ENCODE assay signal across 26 mouse cellular contexts in the genomic region with DNA sequence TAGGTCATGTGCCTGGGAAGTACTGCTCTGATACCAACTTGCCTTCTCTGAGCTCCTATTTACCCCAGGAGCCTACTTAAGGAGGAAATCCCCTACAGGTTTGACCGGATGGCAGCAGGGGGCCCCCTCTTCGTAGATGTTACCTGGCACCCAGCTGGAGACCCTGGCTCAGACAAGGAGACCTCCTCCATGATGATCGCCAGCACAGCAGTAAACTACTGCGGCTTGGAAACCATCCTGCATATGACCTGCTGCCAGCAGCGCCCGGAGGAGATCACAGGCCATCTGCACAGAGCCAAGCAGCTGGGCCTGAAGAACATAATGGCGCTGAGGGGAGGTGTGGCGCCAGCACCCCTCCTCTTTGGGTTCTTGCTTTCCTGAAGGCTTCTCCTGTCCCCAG. TPM values are rescaled to one million over a fixed set of nuclear protein-coding genes. Genes with fewer than 3 reads are reported as not detected.
DNase-seq lines count a peak whose midpoint lies in the region; ATAC-seq and TF ChIP-seq lines count a peak whose summit lies in the region.
"Not testable (repeated sequence)": the region's sequence is repeated elsewhere in the genome, so short reads cannot be mapped to it uniquely, and the experiment has no call there.
"Had no signal": no experiment of that assay in that cellular context is flagged by ENCODE, and none has a peak within 500 bp of the region (broad histone marks: within the 10 kb centered on the region; RNA-seq: fewer than 3 reads in every experiment).

No protein-coding gene starts in this region.

- H3K4me2 ChIP-seq in forebrain, embryonic 12.5 days, result 0 out of 2 replicates have a peak overlapping the region, but pooled peaks have one; percentile 13
- not testable (repeated sequence) for H3K4me2 ChIP-seq in hindbrain, embryonic 13.5 days
- H3K4me2 ChIP-seq in liver, embryonic 14.5 days (ENCODE audit: low read depth), result peak overlapping the region; percentile 98; the same call in 1 of the 2 replicates
- peak overlapping the region; percentile 89; the same call in 1 of the 2 replicates for H3K4me2 ChIP-seq in neural tube, embryonic 12.5 days (replicated peaks)

- not testable (repeated sequence) for H3K4me3 ChIP-seq in forebrain, embryonic 12.5 days (replicated peaks); hindbrain, embryonic 13.5 days; liver, embryonic 14.5 days (ENCODE audit: insufficient read depth in 1 of 2, low read depth in 2 of 2, low read length in 2 of 2); neural tube, embryonic 12.5 days
- H3K4me3 ChIP-seq in heart, embryonic 10.5 days, result 0 out of 2 replicates have a peak overlapping the region, but pooled peaks have one; percentile 66
- peak overlapping the region; percentile 78; the same call in 1 of the 2 replicates for H3K4me3 ChIP-seq in macrophage (ENCODE audit: inconsistent target)

- not testable (repeated sequence) for TF ChIP-seq CTCF in liver, embryonic 14.5 days (IDR thresholded peaks at IDR 0.05; ENCODE audit: low read depth)

- peak; percentile 44 for DNase-seq in cerebellum, adult 8-10 months
- not testable (repeated sequence) for DNase-seq in heart, embryonic 10.5 days (ENCODE audit: low spot score); liver, embryonic 14.5 days (ENCODE audit: low read depth in 3 of 3, low spot score in 3 of 3)
- DNase-seq in left cerebral cortex, postnatal 4 days, result peak; percentile 47

- intact Hi-C loops in left cerebral cortex, postnatal 4 days (cut with DNase I), result not testable (repeated sequence)

- peaks cover 93% of the 10 kb centered on the region for H3K79me2 ChIP-seq in macrophage (ENCODE audit: inconsistent target)

- H3K9me3 ChIP-seq in forebrain, embryonic 12.5 days; heart, embryonic 10.5 days; hindbrain, embryonic 13.5 days; liver, embryonic 14.5 days (ENCODE audit: control insufficient read depth, low read length); neural tube, embryonic 12.5 days: not testable (repeated sequence)

- H3K36me3 ChIP-seq in forebrain, embryonic 12.5 days (replicated peaks), result peaks cover 44% of the 10 kb centered on the region
- peaks cover 40% of the 10 kb centered on the region for H3K36me3 ChIP-seq in heart, embryonic 10.5 days
- H3K36me3 ChIP-seq in hindbrain, embryonic 13.5 days, result peaks cover 40% of the 10 kb centered on the region
- H3K36me3 ChIP-seq in liver, embryonic 14.5 days (replicated peaks; ENCODE audit: control insufficient read depth, insufficient read depth, low read depth), result peaks cover 20% of the 10 kb centered on the region
- H3K36me3 ChIP-seq in macrophage (ENCODE audit: inconsistent target), result peaks cover 26% of the 10 kb centered on the region
- H3K36me3 ChIP-seq in neural tube, embryonic 12.5 days, result peaks cover 36% of the 10 kb centered on the region

- H3K27ac ChIP-seq in forebrain, embryonic 12.5 days; heart, embryonic 10.5 days; hindbrain, embryonic 13.5 days; liver, embryonic 14.5 days; neural tube, embryonic 12.5 days: not testable (repeated sequence)
- H3K27ac ChIP-seq in macrophage, result 0 out of 2 replicates have a peak overlapping the region, but pooled peaks have one; percentile 89

- H3K27me3 ChIP-seq in forebrain, embryonic 12.5 days; heart, embryonic 10.5 days (ENCODE audit: insufficient read depth, poor library complexity, severe bottlenecking); hindbrain, embryonic 13.5 days; liver, embryonic 14.5 days (ENCODE audit: control insufficient read depth, insufficient read depth, low read length); neural tube, embryonic 12.5 days (replicated peaks): not testable (repeated sequence)

- 93% methylated on average over 7 of the region's 8 CpGs for WGBS in forebrain, embryonic 12.5 days
- WGBS in heart, embryonic 10.5 days, result 87% methylated on average over 8 of the region's 8 CpGs
- WGBS in hindbrain, embryonic 13.5 days, result 85% methylated on average over 6 of the region's 8 CpGs
- 85% methylated on average over 7 of the region's 8 CpGs for WGBS in liver, embryonic 14.5 days (ENCODE audit: insufficient replicate concordance)
- 95% methylated on average over 5 of the region's 8 CpGs for WGBS in macrophage (ENCODE audit: missing documents)
- WGBS in neural tube, embryonic 12.5 days, result 86% methylated on average over 7 of the region's 8 CpGs

- H3K4me1 ChIP-seq in forebrain, embryonic 12.5 days, result peaks cover 60% of the 10 kb centered on the region
- peaks cover 73% of the 10 kb centered on the region for H3K4me1 ChIP-seq in heart, embryonic 10.5 days
- H3K4me1 ChIP-seq in hindbrain, embryonic 13.5 days (replicated peaks), result peaks cover 58% of the 10 kb centered on the region
- H3K4me1 ChIP-seq in liver, embryonic 14.5 days (replicated peaks; ENCODE audit: control insufficient read depth in 2 of 2, insufficient read depth in 2 of 2, low read length in 1 of 2), result peaks cover 58 to 72% of the 10 kb centered on the region in 2 experiments
- peaks cover 42% of the 10 kb centered on the region for H3K4me1 ChIP-seq in neural tube, embryonic 12.5 days

- TF ChIP-seq EP300 in liver, embryonic 14.5 days (IDR thresholded peaks at IDR 0.05; ENCODE audit: low read depth), result not testable (repeated sequence)

- ATAC-seq in forebrain, embryonic 12.5 days (ENCODE audit: low FRiP score); hindbrain, embryonic 13.5 days (ENCODE audit: low FRiP score); liver, embryonic 14.5 days (ENCODE audit: insufficient read depth); neural tube, embryonic 12.5 days (ENCODE audit: low FRiP score, low read depth): not testable (repeated sequence)

- not testable (repeated sequence) for H3K9ac ChIP-seq in forebrain, embryonic 12.5 days; neural tube, embryonic 12.5 days
- H3K9ac ChIP-seq in hindbrain, embryonic 13.5 days, result peak overlapping the region; percentile 82; the same call in 1 of the 2 replicates
- H3K9ac ChIP-seq in liver, embryonic 14.5 days (replicated peaks), result peak overlapping the region; percentile 23; the same call in 1 of the 2 replicates

RNA-seq across cellular contexts. Expression of gene Mthfr, which starts 4.5 kb away (rescaled TPM):
- 28.7 and 32.2 TPM in 2 replicates for polyA plus RNA-seq in forebrain, embryonic 12.5 days (2016; fragmentation: Nextera tagmentation; extraction: Ambion mirVana)
- 13.5 and 15.6 TPM in 2 replicates for polyA plus RNA-seq in heart, embryonic 10.5 days (2016; fragmentation: Nextera tagmentation; extraction: Ambion mirVana)
- polyA plus RNA-seq in hindbrain, embryonic 13.5 days (2015; fragmentation: Nextera tagmentation; extraction: Ambion mirVana), result 22.1 and 22.3 TPM in 2 replicates
- total RNA-seq in left cerebral cortex, postnatal 4 days (2021), result 10 to 100 TPM; 17.5 to 18.4 TPM
- 9.1 and 9.2 TPM in 2 replicates for polyA plus RNA-seq in liver, embryonic 14.5 days (2012; rRNA removed)
- 7.0 and 7.7 TPM in 2 replicates for polyA plus RNA-seq in liver, embryonic 14.5 days (2014; fragmentation: Nextera tagmentation; extraction: Ambion mirVana)
- 1,000 to 10,000 TPM in 8 of 26 experiments, 100 to 1,000 TPM in 18; 115 to 1,272 (median 620) TPM for total RNA-seq in macrophage (2018; cell fraction: chromatin; rRNA removed)
- total RNA-seq in macrophage (2018; cell fraction: cytosol; rRNA removed), result 100 to 1,000 TPM in 12 of 26 experiments, 10 to 100 TPM in 14; 23.2 to 246 (median 81.8) TPM
- total RNA-seq in macrophage (2018; cell fraction: nucleus; rRNA removed), result 1,000 to 10,000 TPM in 2 of 26 experiments, 100 to 1,000 TPM in 24; 118 to 1,016 (median 437) TPM
- 23.2 to 110 TPM (median 45.0 TPM) in 3 replicates for polyA plus RNA-seq in macrophage (2018)
- polyA plus RNA-seq in neural tube, embryonic 12.5 days (2016; fragmentation: Nextera tagmentation; extraction: Ambion mirVana), result 27.8 and 30.7 TPM in 2 replicates

RNA-seq across cellular contexts. Expression of gene Clcn6, which starts 4.7 kb away (rescaled TPM):
- 22.4 and 27.7 TPM in 2 replicates for polyA plus RNA-seq in forebrain, embryonic 12.5 days (2016; fragmentation: Nextera tagmentation; extraction: Ambion mirVana)
- 8.0 and 8.4 TPM in 2 replicates for polyA plus RNA-seq in heart, embryonic 10.5 days (2016; fragmentation: Nextera tagmentation; extraction: Ambion mirVana)
- polyA plus RNA-seq in hindbrain, embryonic 13.5 days (2015; fragmentation: Nextera tagmentation; extraction: Ambion mirVana), result 30.7 and 32.8 TPM in 2 replicates
- 10 to 100 TPM; 86.1 to 86.6 TPM for total RNA-seq in left cerebral cortex, postnatal 4 days (2021)
- polyA plus RNA-seq in liver, embryonic 14.5 days (2012; rRNA removed), result 2.4 and 2.7 TPM in 2 replicates
- polyA plus RNA-seq in liver, embryonic 14.5 days (2014; fragmentation: Nextera tagmentation; extraction: Ambion mirVana), result 0.66 and 1.0 TPM in 2 replicates
- 10 to 100 TPM; 27.8 to 95.4 (median 63.1) TPM for total RNA-seq in macrophage (2018; cell fraction: chromatin; rRNA removed)
- 10 to 100 TPM in 22 of 26 experiments, 1 to 10 TPM in 4; 8.4 to 18.4 (median 13.2) TPM for total RNA-seq in macrophage (2018; cell fraction: cytosol; rRNA removed)
- 10 to 100 TPM; 33.8 to 86.0 (median 47.3) TPM for total RNA-seq in macrophage (2018; cell fraction: nucleus; rRNA removed)
- 9.4 to 11.3 TPM (median 9.5 TPM) in 3 replicates for polyA plus RNA-seq in macrophage (2018)
- 26.6 and 29.1 TPM in 2 replicates for polyA plus RNA-seq in neural tube, embryonic 12.5 days (2016; fragmentation: Nextera tagmentation; extraction: Ambion mirVana)

RNA-seq across cellular contexts. Expression of gene Nppa, which starts 42.8 kb away (rescaled TPM):
- 0.82 and 0.99 TPM in 2 replicates for polyA plus RNA-seq in forebrain, embryonic 12.5 days (2016; fragmentation: Nextera tagmentation; extraction: Ambion mirVana)
- polyA plus RNA-seq in heart, embryonic 10.5 days (2016; fragmentation: Nextera tagmentation; extraction: Ambion mirVana), result 2,404 and 4,482 TPM in 2 replicates
- polyA plus RNA-seq in hindbrain, embryonic 13.5 days (2015; fragmentation: Nextera tagmentation; extraction: Ambion mirVana), result 3.9 and 5.2 TPM in 2 replicates
- total RNA-seq in left cerebral cortex, postnatal 4 days (2021), result under 1 TPM; 0.42 to 0.62 TPM
- polyA plus RNA-seq in liver, embryonic 14.5 days (2012; rRNA removed), result not detected in 2 replicates
- polyA plus RNA-seq in liver, embryonic 14.5 days (2014; fragmentation: Nextera tagmentation; extraction: Ambion mirVana), result not detected in 2 replicates
- total RNA-seq in macrophage (2018; cell fraction: chromatin; rRNA removed), result not detected
- total RNA-seq in macrophage (2018; cell fraction: cytosol; rRNA removed), result not detected
- total RNA-seq in macrophage (2018; cell fraction: nucleus; rRNA removed), result not detected
- polyA plus RNA-seq in macrophage (2018), result not detected in 3 replicates
- polyA plus RNA-seq in neural tube, embryonic 12.5 days (2016; fragmentation: Nextera tagmentation; extraction: Ambion mirVana), result 3.1 and 5.0 TPM in 2 replicates
- total RNA-seq: adrenal gland, adult 8-10 months; adrenal gland, postnatal 4 days; G1E; gastrocnemius, postnatal 25 days; layer of hippocampus, adult 18-20 months; left cerebral cortex, postnatal 36 days; megakaryocyte, adult 5-6 weeks had no signal
- polyA plus RNA-seq: embryonic facial prominence, embryonic 14.5 days; G1E; limb, embryonic 15.5 days had no signal

RNA-seq across cellular contexts. Expression of gene Agtrap, which starts 44.5 kb away (rescaled TPM):
- 8.4 and 9.2 TPM in 2 replicates for polyA plus RNA-seq in forebrain, embryonic 12.5 days (2016; fragmentation: Nextera tagmentation; extraction: Ambion mirVana)
- 20.8 and 25.5 TPM in 2 replicates for polyA plus RNA-seq in heart, embryonic 10.5 days (2016; fragmentation: Nextera tagmentation; extraction: Ambion mirVana)
- polyA plus RNA-seq in hindbrain, embryonic 13.5 days (2015; fragmentation: Nextera tagmentation; extraction: Ambion mirVana), result 7.6 and 8.4 TPM in 2 replicates
- total RNA-seq in left cerebral cortex, postnatal 4 days (2021), result 1 to 10 TPM; 4.2 to 4.6 TPM
- polyA plus RNA-seq in liver, embryonic 14.5 days (2012; rRNA removed), result 4.0 and 4.1 TPM in 2 replicates
- polyA plus RNA-seq in liver, embryonic 14.5 days (2014; fragmentation: Nextera tagmentation; extraction: Ambion mirVana), result 8.2 and 9.9 TPM in 2 replicates
- total RNA-seq in macrophage (2018; cell fraction: chromatin; rRNA removed), result 10 to 100 TPM in 23 of 26 experiments, 1 to 10 TPM in 3; 8.8 to 44.7 (median 18.2) TPM
- total RNA-seq in macrophage (2018; cell fraction: cytosol; rRNA removed), result 10 to 100 TPM; 29.5 to 60.2 (median 39.2) TPM
- total RNA-seq in macrophage (2018; cell fraction: nucleus; rRNA removed), result 10 to 100 TPM; 19.2 to 45.2 (median 31.9) TPM
- 19.8 to 35.9 TPM (median 33.6 TPM) in 3 replicates for polyA plus RNA-seq in macrophage (2018)
- 9.4 and 10.2 TPM in 2 replicates for polyA plus RNA-seq in neural tube, embryonic 12.5 days (2016; fragmentation: Nextera tagmentation; extraction: Ambion mirVana)

RNA-seq across cellular contexts. Expression of gene Nppb, which starts 57.7 kb away (rescaled TPM):
- not detected in 2 replicates for polyA plus RNA-seq in forebrain, embryonic 12.5 days (2016; fragmentation: Nextera tagmentation; extraction: Ambion mirVana)
- polyA plus RNA-seq in heart, embryonic 10.5 days (2016; fragmentation: Nextera tagmentation; extraction: Ambion mirVana), result 124 and 308 TPM in 2 replicates
- polyA plus RNA-seq in hindbrain, embryonic 13.5 days (2015; fragmentation: Nextera tagmentation; extraction: Ambion mirVana), result 0.30 TPM in 1 of 2 replicates, not detected in the other
- total RNA-seq in left cerebral cortex, postnatal 4 days (2021), result not detected
- polyA plus RNA-seq in liver, embryonic 14.5 days (2012; rRNA removed), result not detected in 2 replicates
- not detected in 2 replicates for polyA plus RNA-seq in liver, embryonic 14.5 days (2014; fragmentation: Nextera tagmentation; extraction: Ambion mirVana)
- not detected for total RNA-seq in macrophage (2018; cell fraction: chromatin; rRNA removed)
- not detected for total RNA-seq in macrophage (2018; cell fraction: cytosol; rRNA removed)
- not detected for total RNA-seq in macrophage (2018; cell fraction: nucleus; rRNA removed)
- polyA plus RNA-seq in macrophage (2018), result not detected in 3 replicates
- polyA plus RNA-seq in neural tube, embryonic 12.5 days (2016; fragmentation: Nextera tagmentation; extraction: Ambion mirVana), result 0.45 TPM in 1 of 2 replicates, not detected in the other
- total RNA-seq: G1E; gastrocnemius, postnatal 25 days; layer of hippocampus, adult 18-20 months; layer of hippocampus, postnatal 14 days; left cerebral cortex, adult 8-10 months; left cerebral cortex, postnatal 36 days; megakaryocyte, adult 5-6 weeks had no signal
- polyA plus RNA-seq: cortical plate, adult 2 months; embryonic facial prominence, embryonic 14.5 days; forebrain, embryonic 14.5 days; G1E; intestine, embryonic 14.5 days; kidney, embryonic 15.5 days; midbrain, embryonic 15.5 days; stomach, embryonic 16.5 days; urinary bladder, adult 2 months had no signal

Comparison
In these comparisons a context has a peak if more than half of its experiments do, and no peak if none do; other contexts are left out.
1. RNA of gene Nppa, which starts 42.8 kb away (polyA plus RNA-seq): 2,404 to 4,482 TPM in heart, embryonic 10.5 days; 3.9 to 5.2 TPM in hindbrain, embryonic 13.5 days, 3.1 to 5.0 TPM in neural tube, embryonic 12.5 days, 0.82 to 0.99 TPM in forebrain, embryonic 12.5 days, not detected in liver, embryonic 14.5 days and not detected in macrophage; every median in the first group is over 100 times any median in the second.